Mouse (Mus musculus) neural tube, embryonic 13.5 days (tissue): ENCODE results near the gene Usp20. TPM values are rescaled to one million over a fixed set of nuclear protein-coding genes. Genes with fewer than 3 reads are reported as not detected.
A peak's percentile ranks its signal among the peaks of the same experiment; 100 is the strongest.

Experiments
- ATAC-seq: fragments of 200-750 bp; cut with Nextera tagmentation; 2 replicates; pipeline ENCODE4 v1.8.0; 2017; ENCODE audit warnings: low read depth, mild to moderate bottlenecking, moderate TSS enrichment, moderate library complexity
- H3K27ac ChIP-seq: fragments of 300-500 bp; sonication (generic); replicated peaks from 2 replicates; pipeline ENCODE4 v1.5.1; 2015; ENCODE audit warnings: moderate library complexity, mild to moderate bottlenecking, inconsistent platforms
- H3K27me3 ChIP-seq: fragments of 300-500 bp; sonication (generic); 2 replicates; pipeline ENCODE4 v1.6.1; 2015; ENCODE audit warnings: mild to moderate bottlenecking, inconsistent platforms
- H3K36me3 ChIP-seq: fragments of 300-500 bp; sonication (generic); 2 replicates; pipeline ENCODE4 v1.6.1; 2015; ENCODE audit warnings: mild to moderate bottlenecking, inconsistent platforms
- H3K4me1 ChIP-seq: fragments of 300-500 bp; sonication (generic); replicated peaks from 2 replicates; pipeline ENCODE4 v1.6.1; 2015; ENCODE audit warnings: inconsistent platforms
- H3K4me2 ChIP-seq: fragments of 300-500 bp; sonication (generic); 2 replicates; pipeline ENCODE4 v1.6.1; 2015; ENCODE audit warnings: inconsistent platforms, mild to moderate bottlenecking, moderate library complexity
- H3K4me3 ChIP-seq: fragments of 300-500 bp; sonication (generic); 2 replicates; pipeline ENCODE4 v1.5.1; 2015; ENCODE audit warnings: mild to moderate bottlenecking, inconsistent platforms
- H3K9ac ChIP-seq: fragments of 300-500 bp; sonication (generic); 2 replicates; pipeline ENCODE4 v1.6.1; 2015; ENCODE audit warnings: moderate library complexity, mild to moderate bottlenecking, inconsistent platforms
- H3K9me3 ChIP-seq: fragments of 300-500 bp; sonication (generic); 2 replicates; pipeline ENCODE4 v1.6.1; 2016; ENCODE audit warnings: inconsistent platforms
- WGBS: fragments of 180-500 bp; shearing (Covaris S2); methylation state at CpG from one replicate; pipeline ENCODE4 v1.1.7; 2015; 5-methylcytosine and 5-hydroxymethylcytosine counted together
- polyA plus RNA-seq: library from polyadenylated mRNA; unstranded; fragments of >200 nt; fragmentation: Nextera tagmentation; extraction: Ambion mirVana; gene quantifications from 2 replicates; pipeline ENCODE4 v1.2.1, GENCODE M21; 2015

The Usp20 gene
- polyA plus RNA-seq, 1 experiment from 2014 or later: 49.6 TPM

GRCm38 (mm10) chr2:30995432-30995996 lies 13.4 kb downstream of the Usp20 start:
- H3K27ac ChIP-seq: no peak overlapping the region
- no peak overlapping the region for H3K4me3 ChIP-seq
- H3K9ac ChIP-seq: no peak overlapping the region
- H3K36me3 ChIP-seq: peaks cover 17% of the 10 kb centered on the region
- H3K4me1 ChIP-seq: peaks cover 14% of the 10 kb centered on the region
- no peak for ATAC-seq
- H3K27me3 ChIP-seq: no peaks in the 10 kb centered on the region
- WGBS: 85% methylated on average over 11 of the region's 11 CpGs
- H3K9me3 ChIP-seq: no peaks in the 10 kb centered on the region
- H3K4me2 ChIP-seq: no peak overlapping the region

GRCm38 (mm10) chr2:30998443-30999260 lies 16.6 kb downstream of the Usp20 start:
- peak; percentile 87 for ATAC-seq
- Histone ChIP-seq H3K9me3 (no peaks in the 10 kb centered on the region), H3K27ac (peak overlapping the region; percentile 88)

GRCm38 (mm10) chr2:31002857-31003256 lies 20.8 kb downstream of the Usp20 start:
- H3K27ac ChIP-seq: no peak overlapping the region
- ATAC-seq: no peak
- peaks cover 71% of the 10 kb centered on the region for H3K36me3 ChIP-seq
- WGBS: 93% methylated on average over 10 of the region's 10 CpGs
- no peak overlapping the region for H3K4me2 ChIP-seq
- no peaks in the 10 kb centered on the region for H3K9me3 ChIP-seq
- H3K4me1 ChIP-seq: peaks cover 30% of the 10 kb centered on the region
- no peak overlapping the region for H3K9ac ChIP-seq
- H3K4me3 ChIP-seq: no peak overlapping the region
- H3K27me3 ChIP-seq: no peaks in the 10 kb centered on the region

More at GRCm38 (mm10) chr2:30998443-30999260, 16.6 kb downstream of the Usp20 start:
- no peaks in the 10 kb centered on the region for H3K27me3 ChIP-seq
- H3K9ac ChIP-seq: 0 out of 2 replicates have a peak overlapping the region, but pooled peaks have one; percentile 9
- WGBS: 37% methylated on average over 8 of the region's 8 CpGs
- peaks cover 14% of the 10 kb centered on the region for H3K4me1 ChIP-seq
- H3K36me3 ChIP-seq: peaks cover 34% of the 10 kb centered on the region
- no peak overlapping the region for H3K4me3 ChIP-seq
- no peak overlapping the region for H3K4me2 ChIP-seq

- no peak for ATAC-seq
- WGBS: 79% methylated on average over 2 of the region's 2 CpGs
- Histone ChIP-seq H3K9me3 (no peaks in the 10 kb centered on the region), H3K4me2 (no peak overlapping the region), H3K4me1 (peaks cover 15% of the 10 kb centered on the region; the same call in 1 of the 2 replicates), H3K4me3 (no peak overlapping the region), H3K36me3 (peaks cover 85% of the 10 kb centered on the region), H3K9ac (no peak overlapping the region), H3K27ac (no peak overlapping the region), H3K27me3 (no peaks in the 10 kb centered on the region)
Measured at GRCm38 (mm10) chr2:31005453-31005852, 23.4 kb downstream of the Usp20 start.

- Histone ChIP-seq H3K4me1 (peaks cover 15% of the 10 kb centered on the region; the same call in 1 of the 2 replicates), H3K36me3 (peaks cover 92% of the 10 kb centered on the region), H3K9me3 (no peaks in the 10 kb centered on the region), H3K4me2 (no peak overlapping the region), H3K9ac (peak overlapping the region; percentile 31; the same call in 1 of the 2 replicates), H3K27me3 (no peaks in the 10 kb centered on the region), H3K4me3 (no peak overlapping the region), H3K27ac (peak overlapping the region; percentile 52; the same call in 1 of the 2 replicates)
- no peak for ATAC-seq
- 76% methylated on average over 5 of the region's 5 CpGs for WGBS
Measured at GRCm38 (mm10) chr2:31006434-31006833, 24.4 kb downstream of the Usp20 start.

GRCm38 (mm10) chr2:31007208-31007607 lies 25.1 kb downstream of the Usp20 start:
- WGBS: 84% methylated on average over 5 of the region's 5 CpGs
- Histone ChIP-seq H3K4me2 (no peak overlapping the region), H3K27me3 (no peaks in the 10 kb centered on the region), H3K4me1 (peaks cover 15% of the 10 kb centered on the region; the same call in 1 of the 2 replicates), H3K9me3 (no peaks in the 10 kb centered on the region), H3K4me3 (no peak overlapping the region), H3K36me3 (peaks cover 90% of the 10 kb centered on the region), H3K27ac (0 out of 2 replicates have a peak overlapping the region, but pooled peaks have one; percentile 28), H3K9ac (no peak overlapping the region)
- no peak for ATAC-seq

GRCm38 (mm10) chr2:31013371-31014120 lies 31.5 kb downstream of the Usp20 start:
- no peak overlapping the region for H3K9ac ChIP-seq
- H3K4me1 ChIP-seq: no peaks in the 10 kb centered on the region
- H3K4me3 ChIP-seq: no peak overlapping the region
- peaks cover 87% of the 10 kb centered on the region for H3K36me3 ChIP-seq
- H3K27me3 ChIP-seq: no peaks in the 10 kb centered on the region
- no peak for ATAC-seq
- no peak overlapping the region for H3K27ac ChIP-seq
- no peaks in the 10 kb centered on the region for H3K9me3 ChIP-seq
- no peak overlapping the region for H3K4me2 ChIP-seq
- WGBS: 77% methylated on average over 14 of the region's 14 CpGs

GRCm38 (mm10) chr2:31017625-31018317 lies 35.7 kb downstream of the Usp20 start:
- H3K36me3 ChIP-seq: peaks cover 88% of the 10 kb centered on the region
- H3K9ac ChIP-seq: no peak overlapping the region
- H3K4me2 ChIP-seq: no peak overlapping the region
- no peak overlapping the region for H3K4me3 ChIP-seq
- 94% methylated on average over 18 of the region's 18 CpGs for WGBS
- no peak overlapping the region for H3K27ac ChIP-seq
- H3K27me3 ChIP-seq: no peaks in the 10 kb centered on the region
- no peaks in the 10 kb centered on the region for H3K4me1 ChIP-seq
- ATAC-seq: no peak
- no peaks in the 10 kb centered on the region for H3K9me3 ChIP-seq

- no peak overlapping the region for H3K27ac ChIP-seq
- H3K4me3 ChIP-seq: no peak overlapping the region
- no peaks in the 10 kb centered on the region for H3K9me3 ChIP-seq
- no peak overlapping the region for H3K4me2 ChIP-seq
- 81% methylated on average over 8 of the region's 8 CpGs for WGBS
- ATAC-seq: no peak
- no peaks in the 10 kb centered on the region for H3K4me1 ChIP-seq
- peaks cover 82% of the 10 kb centered on the region for H3K36me3 ChIP-seq
- H3K27me3 ChIP-seq: no peaks in the 10 kb centered on the region
- H3K9ac ChIP-seq: no peak overlapping the region
Measured at GRCm38 (mm10) chr2:31018519-31018918, 36.4 kb downstream of the Usp20 start.

GRCm38 (mm10) chr2:31019011-31019410 lies 36.9 kb downstream of the Usp20 start:
- Histone ChIP-seq H3K9ac (no peak overlapping the region), H3K27ac (no peak overlapping the region), H3K27me3 (no peaks in the 10 kb centered on the region), H3K36me3 (peaks cover 81% of the 10 kb centered on the region), H3K4me2 (no peak overlapping the region), H3K4me3 (no peak overlapping the region), H3K9me3 (no peaks in the 10 kb centered on the region), H3K4me1 (no peaks in the 10 kb centered on the region)
- 89% methylated on average over 8 of the region's 8 CpGs for WGBS
- no peak for ATAC-seq

- no peaks in the 10 kb centered on the region for H3K9me3 ChIP-seq
- no peaks in the 10 kb centered on the region for H3K4me1 ChIP-seq
- peaks cover 74% of the 10 kb centered on the region for H3K36me3 ChIP-seq
- H3K27me3 ChIP-seq: no peaks in the 10 kb centered on the region
- H3K4me2 ChIP-seq: no peak overlapping the region
- ATAC-seq: no peak
- WGBS: 92% methylated on average over 2 of the region's 2 CpGs
- no peak overlapping the region for H3K9ac ChIP-seq
- H3K4me3 ChIP-seq: no peak overlapping the region
- H3K27ac ChIP-seq: no peak overlapping the region
Measured at GRCm38 (mm10) chr2:31020202-31020601, 38.1 kb downstream of the Usp20 start.
